Mouse (Mus musculus): ENCODE measurements around the gene Rbm48.

DNA sequence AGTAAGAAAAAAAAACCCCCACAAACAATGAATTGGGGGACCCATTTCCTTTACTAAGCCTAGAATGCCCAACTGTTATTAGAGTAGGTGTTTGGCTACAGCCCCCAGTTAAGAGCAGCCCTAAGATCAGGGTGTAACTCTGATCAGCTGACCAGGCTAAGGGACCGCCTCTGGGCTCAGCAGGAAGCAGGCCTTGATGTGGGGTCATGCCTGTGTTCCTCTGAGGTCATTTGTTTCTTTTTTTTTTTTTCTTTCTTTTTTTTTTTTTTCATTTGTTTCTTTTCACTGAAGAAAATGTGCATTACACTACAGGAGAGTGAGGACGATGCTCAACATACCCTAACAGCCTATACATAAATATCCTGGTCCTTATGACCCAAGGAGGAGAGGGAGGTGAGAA lies 18.4 kb downstream of the Rbm48 start:
- TF ChIP-seq CTCF (IDR thresholded peaks at IDR 0.05; ENCODE audit: control insufficient read depth, insufficient read depth, insufficient replicate concordance, low read depth, low read length) (no peak), POLR2A (IDR thresholded peaks at IDR 0.05; ENCODE audit: control insufficient read depth, low read depth, low read length) (no peak)
